Mouse (Mus musculus): Measurements from ENCODE around the gene Gm4969. TPM values are rescaled to one million over a fixed set of nuclear protein-coding genes. Genes with fewer than 3 reads are reported as not detected.

Gm4969 gene
- total and polyA plus RNA-seq, 3 experiments = not detected

DNA sequence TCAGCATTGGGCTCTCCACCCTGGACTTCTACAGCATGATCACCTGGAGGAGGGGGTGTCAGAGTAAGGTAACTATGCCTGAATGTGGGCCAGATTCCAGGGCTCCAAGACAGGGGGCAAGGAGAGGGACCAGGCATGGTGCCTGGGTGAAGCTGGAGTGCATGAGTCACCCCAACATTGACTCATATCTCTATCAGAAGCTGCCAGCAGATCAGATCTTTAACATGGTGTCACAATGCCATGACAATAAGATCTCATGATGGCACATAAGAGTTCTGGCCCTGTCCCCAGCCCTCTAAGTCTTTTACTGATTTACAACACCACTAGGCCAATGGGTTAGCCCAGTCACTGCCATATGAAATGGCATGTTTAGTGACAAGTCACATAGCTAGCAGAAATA lies 14.4 kb downstream of the Gm4969 start:
- Histone ChIP-seq H3K27me3 (ENCODE audit: control insufficient read depth, insufficient read depth, low read length) (no peaks in the 10 kb centered on the region), H3K79me2 (replicated peaks; ENCODE audit: control insufficient read depth, insufficient read depth, low read length) (no peaks in the 10 kb centered on the region), H3K9ac (ENCODE audit: low read depth, low read length) (no peak overlapping the region), H3K36me3 (ENCODE audit: control insufficient read depth, insufficient read depth, low read length) (no peaks in the 10 kb centered on the region), H3K4me3 (no peak overlapping the region), H3K27ac (no peak overlapping the region), H3K4me1 (ENCODE audit: control insufficient read depth, insufficient read depth, low read length) (peaks cover 1% of the 10 kb centered on the region; the same call in 1 of the 2 replicates)
- no peak for DNase-seq
- no peak for TF ChIP-seq CTCF (IDR thresholded peaks at IDR 0.05)
- TF ChIP-seq POLR2A (IDR thresholded peaks at IDR 0.05; ENCODE audit: insufficient read depth, low read depth, low read length) = no peak
- TF ChIP-seq EP300 (IDR thresholded peaks at IDR 0.05; ENCODE audit: insufficient read depth, low read depth, low read length) = no peak
- intact Hi-C loops (cut with DNase I) = no loop called here

DNA sequence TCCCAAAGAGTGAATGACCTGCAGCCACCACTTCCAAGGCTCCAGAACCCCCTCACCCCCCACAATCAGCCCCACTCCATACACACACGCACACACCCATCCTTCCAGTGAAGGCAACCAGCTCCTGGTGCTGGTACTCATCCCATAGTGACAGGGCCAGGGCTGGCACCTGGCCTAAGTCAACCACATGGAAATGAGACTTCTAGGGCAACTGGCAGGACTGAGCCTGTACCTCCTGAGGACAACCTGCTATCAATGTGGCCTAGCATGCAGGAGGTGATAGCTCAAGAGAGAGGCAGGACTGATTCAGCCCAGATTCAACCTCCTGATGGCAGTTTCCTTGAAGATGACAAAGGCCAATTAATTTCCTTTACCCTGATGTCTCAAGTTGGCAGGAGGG lies 17.9 kb downstream of the Gm4969 start:
- H3K4me1 ChIP-seq (ENCODE audit: control insufficient read depth, insufficient read depth, low read length) = peaks cover 4% of the 10 kb centered on the region
- WGBS = 52% methylated on average over 1 of the region's 1 CpGs
- no peak for DNase-seq

DNA sequence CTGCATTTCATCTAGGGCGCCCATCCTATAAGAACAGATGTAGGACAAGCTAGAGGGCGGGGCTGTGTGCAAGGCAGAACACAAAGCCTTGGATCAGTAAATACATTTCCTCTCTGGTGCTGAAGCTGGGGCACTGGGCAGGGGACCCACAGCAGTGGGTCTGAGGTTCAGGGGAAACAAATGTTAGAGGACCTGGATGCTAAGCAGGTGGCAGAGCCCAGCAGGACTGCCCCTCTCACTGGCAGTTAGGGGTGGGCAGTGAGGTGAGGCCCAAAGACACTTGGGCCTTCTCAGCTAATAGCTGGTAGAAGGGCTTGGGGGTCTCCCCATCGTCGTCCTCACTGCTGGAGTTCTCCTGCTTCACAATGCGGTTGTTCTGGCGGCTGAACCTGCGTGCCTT lies 19.4 kb downstream of the Gm4969 start:
- H3K4me3 ChIP-seq = no peak overlapping the region
- H3K27me3 ChIP-seq (ENCODE audit: control insufficient read depth, insufficient read depth, low read length) = no peaks in the 10 kb centered on the region
- peaks cover 4% of the 10 kb centered on the region for H3K4me1 ChIP-seq (ENCODE audit: control insufficient read depth, insufficient read depth, low read length)
- TF ChIP-seq CTCF (IDR thresholded peaks at IDR 0.05) = no peak
- TF ChIP-seq EP300 (IDR thresholded peaks at IDR 0.05; ENCODE audit: insufficient read depth, low read depth, low read length) = no peak
- TF ChIP-seq POLR2A (IDR thresholded peaks at IDR 0.05; ENCODE audit: insufficient read depth, low read depth, low read length) = 0 out of 2 replicates have a peak, but pooled peaks have one; percentile 18
- no peak for DNase-seq
- H3K36me3 ChIP-seq (ENCODE audit: control insufficient read depth, insufficient read depth, low read length) = no peaks in the 10 kb centered on the region
- H3K27ac ChIP-seq = no peak overlapping the region
- H3K79me2 ChIP-seq (replicated peaks; ENCODE audit: control insufficient read depth, insufficient read depth, low read length) = no peaks in the 10 kb centered on the region
- no peak overlapping the region for H3K9ac ChIP-seq (ENCODE audit: low read depth, low read length)
- intact Hi-C loops (cut with DNase I) = no loop called here
- WGBS = 85% methylated on average over 7 of the region's 7 CpGs

More for the DNA sequence above, 17.9 kb downstream of the Gm4969 start:
- Histone ChIP-seq H3K9ac (ENCODE audit: low read depth, low read length) (no peak overlapping the region), H3K27me3 (ENCODE audit: control insufficient read depth, insufficient read depth, low read length) (no peaks in the 10 kb centered on the region), H3K79me2 (replicated peaks; ENCODE audit: control insufficient read depth, insufficient read depth, low read length) (no peaks in the 10 kb centered on the region), H3K27ac (no peak overlapping the region), H3K36me3 (ENCODE audit: control insufficient read depth, insufficient read depth, low read length) (no peaks in the 10 kb centered on the region), H3K4me3 (no peak overlapping the region)
- intact Hi-C loops (cut with DNase I) = no loop called here
- TF ChIP-seq POLR2A (IDR thresholded peaks at IDR 0.05; ENCODE audit: insufficient read depth, low read depth, low read length) (no peak), EP300 (IDR thresholded peaks at IDR 0.05; ENCODE audit: insufficient read depth, low read depth, low read length) (no peak), CTCF (IDR thresholded peaks at IDR 0.05) (no peak)

DNA sequence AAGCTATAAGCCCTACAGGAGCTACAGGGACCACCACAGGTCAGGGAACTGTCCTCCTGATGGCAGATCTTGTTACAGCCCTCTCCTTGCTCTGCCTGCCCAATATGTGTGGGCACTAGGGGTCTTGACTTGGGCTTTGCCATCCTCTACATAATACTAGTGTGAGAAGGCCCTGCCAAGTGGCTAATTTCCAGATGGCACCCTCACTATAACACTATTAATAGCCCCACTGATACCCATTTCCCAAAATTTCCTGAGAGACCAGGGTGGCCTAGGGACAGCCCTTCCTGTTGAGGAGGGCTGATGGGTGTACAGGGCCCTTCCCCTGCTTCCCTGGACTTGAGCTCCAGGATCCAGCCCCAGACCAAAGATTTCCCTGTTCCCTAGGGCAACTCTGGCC lies 20.3 kb downstream of the Gm4969 start:
- Histone ChIP-seq H3K27ac (peak overlapping the region; percentile 53), H3K9ac (ENCODE audit: low read depth, low read length) (no peak overlapping the region), H3K79me2 (replicated peaks; ENCODE audit: control insufficient read depth, insufficient read depth, low read length) (no peaks in the 10 kb centered on the region), H3K4me3 (no peak overlapping the region), H3K27me3 (ENCODE audit: control insufficient read depth, insufficient read depth, low read length) (no peaks in the 10 kb centered on the region), H3K36me3 (ENCODE audit: control insufficient read depth, insufficient read depth, low read length) (no peaks in the 10 kb centered on the region), H3K4me1 (ENCODE audit: control insufficient read depth, insufficient read depth, low read length) (peaks cover 7% of the 10 kb centered on the region)
- no peak for TF ChIP-seq POLR2A (IDR thresholded peaks at IDR 0.05; ENCODE audit: insufficient read depth, low read depth, low read length)
- no peak for TF ChIP-seq CTCF (IDR thresholded peaks at IDR 0.05)
- no peak for TF ChIP-seq EP300 (IDR thresholded peaks at IDR 0.05; ENCODE audit: insufficient read depth, low read depth, low read length)
- no peak for DNase-seq
- intact Hi-C loops (cut with DNase I) = no loop called here

DNA sequence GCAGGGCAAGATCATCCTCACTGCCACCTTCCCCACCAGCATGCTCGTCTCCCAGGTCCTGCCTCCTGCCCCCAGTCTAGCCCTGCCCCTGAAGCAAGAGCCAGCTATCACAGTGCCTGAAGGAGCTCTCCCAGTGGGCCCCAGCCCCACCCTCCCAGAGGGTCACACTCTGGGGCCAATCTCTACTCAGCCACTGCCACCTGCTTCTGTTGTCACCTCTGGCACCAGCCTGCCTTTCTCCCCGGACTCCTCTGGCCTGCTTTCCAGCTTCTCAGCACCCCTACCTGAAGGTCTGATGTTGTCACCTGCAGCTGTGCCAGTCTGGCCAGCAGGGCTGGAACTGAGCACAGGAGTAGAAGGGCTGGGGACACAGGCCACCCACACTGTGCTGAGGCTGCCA lies 21.0 kb downstream of the Gm4969 start:
- TF ChIP-seq EP300 (IDR thresholded peaks at IDR 0.05; ENCODE audit: insufficient read depth, low read depth, low read length) (no peak), CTCF (IDR thresholded peaks at IDR 0.05) (no peak), POLR2A (IDR thresholded peaks at IDR 0.05; ENCODE audit: insufficient read depth, low read depth, low read length) (0 out of 2 replicates have a peak, but pooled peaks have one; percentile 22)
- Histone ChIP-seq H3K27ac (peak overlapping the region; percentile 53; the same call in 1 of the 2 replicates), H3K79me2 (replicated peaks; ENCODE audit: control insufficient read depth, insufficient read depth, low read length) (no peaks in the 10 kb centered on the region), H3K4me1 (ENCODE audit: control insufficient read depth, insufficient read depth, low read length) (peaks cover 7% of the 10 kb centered on the region), H3K4me3 (no peak overlapping the region), H3K27me3 (ENCODE audit: control insufficient read depth, insufficient read depth, low read length) (no peaks in the 10 kb centered on the region), H3K9ac (ENCODE audit: low read depth, low read length) (no peak overlapping the region), H3K36me3 (ENCODE audit: control insufficient read depth, insufficient read depth, low read length) (no peaks in the 10 kb centered on the region)
- 52% methylated on average over 2 of the region's 2 CpGs for WGBS
- intact Hi-C loops (cut with DNase I) = no loop called here
- no peak for DNase-seq

DNA sequence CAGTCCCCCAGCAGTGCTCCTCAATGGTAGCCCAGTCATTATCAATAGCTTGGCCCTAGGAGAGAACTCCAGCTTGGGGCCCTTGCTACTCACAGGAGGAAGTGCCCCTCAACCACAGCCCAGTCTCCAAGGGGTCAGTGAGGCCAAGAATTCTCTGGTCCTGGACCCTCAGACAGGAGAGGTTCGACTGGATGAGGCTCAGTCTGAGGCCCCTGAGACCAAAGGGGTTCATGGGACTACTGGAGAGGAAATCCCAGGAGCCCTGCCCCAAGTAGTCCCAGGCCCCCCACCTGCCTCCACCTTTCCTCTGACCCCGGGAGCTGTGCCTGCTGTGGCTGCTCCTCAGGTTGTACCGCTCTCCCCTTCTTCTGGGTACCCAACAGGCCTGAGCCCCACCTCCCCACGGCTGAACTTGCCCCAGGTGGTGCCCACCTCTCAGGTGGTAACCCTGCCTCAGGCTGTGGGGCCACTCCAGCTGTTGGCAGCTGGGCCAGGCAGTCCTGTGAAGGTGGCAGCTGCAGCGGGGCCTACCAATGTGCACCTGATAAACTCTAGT lies 21.7 kb downstream of the Gm4969 start:
- Histone ChIP-seq H3K27me3 (ENCODE audit: control insufficient read depth, insufficient read depth, low read length) (no peaks in the 10 kb centered on the region), H3K4me1 (ENCODE audit: control insufficient read depth, insufficient read depth, low read length) (peaks cover 7% of the 10 kb centered on the region), H3K27ac (no peak overlapping the region; the same call in 1 of the 2 replicates), H3K9ac (ENCODE audit: low read depth, low read length) (no peak overlapping the region), H3K79me2 (replicated peaks; ENCODE audit: control insufficient read depth, insufficient read depth, low read length) (no peaks in the 10 kb centered on the region), H3K36me3 (ENCODE audit: control insufficient read depth, insufficient read depth, low read length) (no peaks in the 10 kb centered on the region), H3K4me3 (no peak overlapping the region)
- no peak for DNase-seq
- WGBS = 66% methylated on average over 5 of the region's 5 CpGs
- intact Hi-C loops (cut with DNase I) = no loop called here
- no peak for TF ChIP-seq CTCF (IDR thresholded peaks at IDR 0.05)
- TF ChIP-seq POLR2A (IDR thresholded peaks at IDR 0.05; ENCODE audit: insufficient read depth, low read depth, low read length) = no peak
- TF ChIP-seq EP300 (IDR thresholded peaks at IDR 0.05; ENCODE audit: insufficient read depth, low read depth, low read length) = no peak
